Mouse (Mus musculus): Measurements from ENCODE around the gene Adcy10. TPM values are rescaled to one million over a fixed set of nuclear protein-coding genes. Genes with fewer than 3 reads are reported as not detected.

Gene Adcy10
- polyA plus RNA-seq, 1 experiment from 2014 or later, result not detected

Other genes with a start within 250 kb of the Adcy10 start
- gene Tiprl, start 248.2 kb upstream of the Adcy10 start, polyA plus RNA-seq (2015; fragmentation: Nextera tagmentation; extraction: Ambion mirVana), result 102 and 104 TPM in 2 replicates
- 0.84 and 0.89 TPM in 2 replicates for gene Gpr161, start 189.4 kb upstream of the Adcy10 start, polyA plus RNA-seq (2015; fragmentation: Nextera tagmentation; extraction: Ambion mirVana)
- 11.3 and 13.5 TPM in 2 replicates for gene Dcaf6, start 24.7 kb upstream of the Adcy10 start, polyA plus RNA-seq (2015; fragmentation: Nextera tagmentation; extraction: Ambion mirVana)
- gene Mpc2, start 24.5 kb upstream of the Adcy10 start, polyA plus RNA-seq (2015; fragmentation: Nextera tagmentation; extraction: Ambion mirVana), result 120 and 130 TPM in 2 replicates
- gene Mpzl1, start 149.4 kb downstream of the Adcy10 start, polyA plus RNA-seq (2015; fragmentation: Nextera tagmentation; extraction: Ambion mirVana), result 193 and 203 TPM in 2 replicates
- gene Rcsd1, start 224.6 kb downstream of the Adcy10 start, polyA plus RNA-seq (2015; fragmentation: Nextera tagmentation; extraction: Ambion mirVana), result 37.8 and 42.8 TPM in 2 replicates

Data from lung, embryonic 15.5 days (tissue).